Mouse (Mus musculus) gastrocnemius, postnatal 4 days (tissue): Measurements from ENCODE around the gene Arnt2. TPM values are rescaled to one million over a fixed set of nuclear protein-coding genes. Genes with fewer than 3 reads are reported as not detected.

Source experiments
- DNase-seq, 2 experiments: peaks; one replicate each; pipeline ENCODE4 v3.0.0; 2021 to 2022; ENCODE audit warnings: low spot score in 2 of 2, mixed read lengths in 2 of 2
- long read RNA-seq, 2 experiments: library from polyadenylated mRNA; stranded (forward); transcript quantifications; one replicate each; pipeline ENCODE4 v2.0.0; 2021
- total RNA-seq, 2 experiments: library from RNA; stranded (reverse); gene quantifications; 2 replicates each; pipeline ENCODE4 v1.2.3; 2021

The Arnt2 gene
- 1 to 10 TPM; 6.3 to 6.4 TPM for total RNA-seq
- long read RNA-seq, experiment 1, full-length matches to known transcripts = 1 of 9 reads
- long read RNA-seq, experiment 1, partial matches to known transcripts = 0 of 9 reads
- long read RNA-seq, experiment 1, other reads (novel, unspliced or antisense) = 8 of 9 reads
- long read RNA-seq, experiment 2, partial matches to known transcripts = 2 of 8 reads
- long read RNA-seq, experiment 2, other reads (novel, unspliced or antisense) = 6 of 8 reads

DNA sequence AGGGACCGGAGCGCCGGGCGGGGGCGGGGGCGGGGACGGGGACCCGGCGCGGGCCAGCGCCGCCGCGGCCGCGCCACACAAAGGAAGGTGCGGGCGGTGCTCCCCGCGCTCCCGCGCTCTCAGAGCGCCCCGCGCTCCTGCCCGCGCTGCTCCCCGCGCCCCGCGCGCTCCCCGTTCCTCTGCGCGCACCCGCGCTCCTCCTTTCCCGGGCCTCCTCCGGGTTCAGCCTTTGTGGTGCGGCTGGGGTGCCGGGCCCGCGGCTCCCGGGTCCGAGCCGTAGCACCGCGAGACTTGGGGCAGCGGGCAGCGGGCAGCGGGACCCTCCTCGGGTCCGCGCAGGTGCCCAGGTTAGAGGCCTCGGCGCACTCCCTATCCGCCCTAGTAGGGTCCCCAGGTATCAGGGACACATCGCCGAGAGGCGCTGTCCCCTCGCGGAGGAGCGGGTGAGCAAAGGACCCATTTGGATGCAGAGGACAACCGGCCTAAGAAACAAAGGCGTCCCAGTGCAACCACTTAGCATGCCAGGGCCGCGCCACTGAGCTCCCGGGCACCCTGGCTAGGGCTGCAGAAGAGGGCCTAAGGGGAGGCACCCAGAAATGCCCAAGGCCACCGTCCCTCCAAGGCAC is at the start of gene Arnt2:
Gene Arnt2, minus strand, starts transcription at position 281 of the 626 bp plus-strand sequence.
- DNase-seq = peak; percentile 19

DNA sequence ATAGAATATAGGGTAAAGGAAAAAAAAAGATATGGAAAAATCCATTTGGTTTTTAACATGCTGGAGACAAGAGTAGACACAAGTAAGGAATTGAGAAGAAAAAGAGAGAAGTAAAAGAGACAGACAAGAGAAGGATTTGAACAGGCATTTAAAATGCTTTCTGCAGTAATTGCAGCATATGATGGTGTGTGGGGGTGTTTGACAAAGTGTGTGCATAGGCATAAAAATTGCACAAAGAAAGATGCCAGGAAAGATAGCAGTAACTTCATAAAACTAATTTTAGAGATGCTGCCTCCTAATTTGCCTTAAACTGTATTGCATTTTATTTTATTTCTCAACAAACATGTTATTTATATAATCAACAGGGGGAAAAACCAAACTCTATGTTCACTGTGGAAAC is 41.7 kb upstream of the Arnt2 start:
- no peak for DNase-seq

DNA sequence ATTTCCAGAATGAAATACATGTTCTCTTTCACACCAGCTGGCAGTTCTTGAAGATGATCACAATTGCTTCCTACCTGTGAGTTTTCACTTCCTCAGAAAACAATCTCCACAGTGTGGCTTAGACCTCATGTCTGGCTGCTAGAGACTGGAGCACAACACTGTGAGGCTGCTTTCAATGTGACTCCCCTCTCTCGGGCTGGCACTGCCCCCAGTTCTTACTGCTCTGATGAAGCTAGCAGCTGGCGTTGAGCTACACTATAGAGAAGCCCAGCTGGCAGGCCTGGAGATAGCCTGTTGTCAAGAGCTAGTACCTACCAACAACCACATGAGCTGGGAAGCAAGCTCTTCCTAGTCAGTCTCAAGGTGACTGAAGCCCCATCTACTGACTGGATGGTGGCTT is 39.1 kb upstream of the Arnt2 start:
- DNase-seq = peak in 1 of 2 experiments; percentile 17

DNA sequence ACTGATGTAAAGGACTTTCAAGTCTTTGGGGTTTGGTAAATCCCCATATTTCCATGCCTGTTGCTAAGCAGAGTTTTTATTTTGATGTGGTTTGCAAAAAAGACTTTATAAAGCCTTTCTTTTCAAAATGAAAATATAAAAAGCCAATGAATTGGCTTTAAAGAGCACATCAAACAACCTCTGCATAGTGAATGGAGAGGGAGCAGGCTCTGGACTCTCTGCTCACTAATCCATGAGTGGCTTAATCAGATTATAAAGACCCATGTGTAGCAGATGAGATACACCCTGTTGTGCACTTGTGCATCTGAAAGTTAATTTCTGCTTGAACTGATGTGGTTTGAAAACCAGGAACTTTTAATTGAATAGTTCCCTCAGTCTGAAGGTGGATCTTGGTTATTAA is 38.5 kb upstream of the Arnt2 start:
- no peak for DNase-seq

DNA sequence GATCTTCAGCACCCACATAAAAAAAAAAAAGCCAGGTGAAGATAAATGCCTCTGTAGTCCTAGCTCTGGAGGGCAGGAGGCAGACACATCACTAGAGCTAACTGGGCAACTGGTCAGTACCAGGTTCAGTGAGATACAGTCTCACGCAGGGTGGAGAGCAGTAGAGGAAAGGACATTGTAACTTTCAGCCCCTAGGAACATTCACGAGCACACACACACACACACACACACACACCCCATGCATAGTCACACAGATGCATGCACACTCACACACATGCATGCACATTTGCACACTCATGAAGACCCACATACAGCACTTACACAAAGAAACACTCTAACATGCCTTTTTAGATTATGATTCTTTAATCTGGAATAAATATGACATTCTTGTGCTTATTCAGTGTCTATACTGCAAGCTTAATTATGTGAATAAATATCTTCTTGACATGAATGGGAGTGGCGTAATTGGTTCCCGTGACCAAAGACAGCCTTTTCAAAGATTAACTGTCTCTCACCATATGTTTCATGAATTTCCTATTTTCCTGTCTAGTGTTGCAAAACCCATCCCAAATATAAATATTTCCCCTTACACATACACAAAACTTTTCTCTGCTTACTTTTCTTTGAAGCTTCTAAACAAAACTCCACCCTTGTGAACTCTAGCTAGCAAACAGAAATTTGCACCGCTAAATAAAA is 37.9 kb upstream of the Arnt2 start:
- DNase-seq = no peak

DNA sequence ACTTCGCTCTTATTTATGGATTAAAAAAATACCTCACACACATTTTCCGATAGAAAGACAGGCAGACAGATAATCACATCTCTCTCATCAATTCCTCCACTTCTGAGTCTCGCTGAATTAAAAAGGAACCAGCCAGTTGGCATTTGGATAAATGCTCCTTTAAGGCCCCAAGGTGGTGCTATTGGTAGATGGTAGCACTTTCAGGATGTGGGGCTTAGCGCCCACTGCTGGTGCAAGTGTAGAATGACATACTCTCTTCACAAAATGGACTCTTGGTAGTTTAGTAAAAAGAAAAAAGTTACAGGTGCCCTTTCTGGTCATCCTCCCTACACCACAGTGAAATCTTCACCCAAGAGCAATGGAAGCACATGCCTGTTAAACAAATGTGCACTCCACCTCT is 37.1 kb upstream of the Arnt2 start:
- DNase-seq = peak in 1 of 2 experiments; percentile 9

DNA sequence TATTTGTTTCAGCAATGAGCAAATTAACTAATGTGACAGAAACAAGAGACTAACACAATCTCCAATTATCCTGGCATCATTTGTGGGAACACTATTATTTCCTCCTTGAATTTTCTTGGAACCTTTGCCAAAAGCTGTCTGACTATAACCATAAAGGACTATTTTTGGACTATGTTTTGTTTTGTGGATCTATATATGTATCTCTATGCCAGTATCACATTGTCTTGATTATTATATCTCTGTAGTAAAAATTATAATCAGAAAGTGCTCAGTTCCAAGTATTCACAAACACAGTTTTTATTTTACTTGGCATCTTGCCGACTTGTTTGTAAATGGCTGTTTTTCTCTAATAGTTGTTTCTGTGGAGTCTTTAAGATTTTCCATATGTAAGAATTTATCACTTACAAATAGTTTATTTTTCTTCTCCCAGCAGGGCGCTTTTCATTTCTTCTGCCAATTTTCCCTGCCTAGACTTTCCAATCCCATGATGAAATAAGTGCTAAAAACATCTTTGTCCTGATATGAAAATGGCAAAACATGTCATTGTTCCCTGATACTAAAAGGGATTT is 32.5 kb upstream of the Arnt2 start:
- DNase-seq = no peak

DNA sequence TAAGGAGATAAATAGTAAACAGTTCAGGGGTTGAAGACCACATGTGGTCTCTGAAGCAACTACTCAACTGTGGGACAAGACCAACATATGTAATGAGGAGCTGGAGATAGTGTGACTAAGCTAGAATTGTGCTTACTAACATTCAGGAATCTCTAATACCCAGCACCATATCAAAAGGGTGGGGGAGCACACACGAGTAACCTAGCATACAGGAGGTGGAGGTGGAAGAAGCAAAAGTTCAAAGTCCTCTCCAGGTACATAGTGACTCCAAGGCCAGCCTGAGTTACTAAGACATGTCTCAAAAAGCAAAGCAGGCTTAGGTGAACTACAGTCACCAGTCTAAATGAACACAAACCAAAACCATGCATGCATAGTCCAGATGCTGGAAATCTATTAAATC is 29.6 kb upstream of the Arnt2 start:
- DNase-seq = no peak

DNA sequence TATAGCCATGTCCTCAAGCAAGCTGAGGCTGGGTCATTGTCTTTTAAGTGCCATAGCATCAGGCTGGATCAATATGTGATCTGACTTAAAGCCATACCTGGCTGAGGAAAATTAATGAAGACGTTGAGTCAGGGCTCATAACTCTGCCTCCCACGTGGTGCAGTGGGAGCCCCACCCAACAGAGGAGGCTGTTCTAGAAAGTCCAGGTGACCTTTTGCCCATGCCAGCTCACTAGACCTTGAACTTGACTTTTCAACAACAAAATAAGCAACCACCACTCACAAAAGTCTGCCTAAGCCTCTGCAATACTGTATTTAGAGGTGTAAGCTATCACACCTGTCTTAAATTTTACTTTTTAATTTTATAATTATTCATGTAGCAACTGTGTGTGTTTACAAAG is 24.9 kb upstream of the Arnt2 start:
- no peak for DNase-seq

DNA sequence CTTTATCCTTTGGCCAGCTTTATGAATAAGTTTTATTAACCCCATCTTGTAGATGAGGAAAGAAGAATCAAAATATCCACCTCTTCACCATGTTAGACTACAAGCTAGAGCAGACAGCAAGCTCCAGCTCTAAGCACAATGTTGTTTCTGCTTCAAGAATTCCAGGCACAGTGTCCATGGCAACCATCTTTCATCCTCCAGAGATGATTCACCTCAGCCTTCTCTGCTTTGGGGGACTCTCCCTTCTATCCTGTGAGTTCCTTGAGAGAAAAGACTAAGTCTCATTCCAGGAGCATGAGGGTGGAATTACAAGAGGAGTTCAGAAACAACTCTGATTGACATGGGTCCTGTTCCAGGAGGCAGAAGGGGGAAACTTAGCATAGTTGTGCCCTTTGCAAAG is 22.2 kb upstream of the Arnt2 start:
- no peak for DNase-seq

DNA sequence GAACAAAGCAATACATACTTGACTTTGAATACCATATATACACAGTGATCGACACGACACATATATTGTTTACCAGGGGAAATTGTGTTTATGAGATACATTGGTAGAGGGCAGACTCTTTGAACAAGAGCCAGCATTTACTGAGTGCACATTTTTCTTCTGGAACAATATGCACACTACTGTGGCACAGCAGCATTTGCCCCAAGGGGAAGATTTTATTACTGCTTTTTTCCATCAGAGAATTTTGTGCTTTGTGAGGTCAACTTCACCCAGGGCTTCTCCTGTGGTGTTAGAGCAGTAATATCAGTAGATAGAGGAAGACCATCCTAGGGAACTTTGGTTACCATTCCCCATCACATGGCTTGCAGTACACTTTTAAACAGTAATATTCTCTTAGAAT is 17.2 kb upstream of the Arnt2 start:
- DNase-seq = no peak

DNA sequence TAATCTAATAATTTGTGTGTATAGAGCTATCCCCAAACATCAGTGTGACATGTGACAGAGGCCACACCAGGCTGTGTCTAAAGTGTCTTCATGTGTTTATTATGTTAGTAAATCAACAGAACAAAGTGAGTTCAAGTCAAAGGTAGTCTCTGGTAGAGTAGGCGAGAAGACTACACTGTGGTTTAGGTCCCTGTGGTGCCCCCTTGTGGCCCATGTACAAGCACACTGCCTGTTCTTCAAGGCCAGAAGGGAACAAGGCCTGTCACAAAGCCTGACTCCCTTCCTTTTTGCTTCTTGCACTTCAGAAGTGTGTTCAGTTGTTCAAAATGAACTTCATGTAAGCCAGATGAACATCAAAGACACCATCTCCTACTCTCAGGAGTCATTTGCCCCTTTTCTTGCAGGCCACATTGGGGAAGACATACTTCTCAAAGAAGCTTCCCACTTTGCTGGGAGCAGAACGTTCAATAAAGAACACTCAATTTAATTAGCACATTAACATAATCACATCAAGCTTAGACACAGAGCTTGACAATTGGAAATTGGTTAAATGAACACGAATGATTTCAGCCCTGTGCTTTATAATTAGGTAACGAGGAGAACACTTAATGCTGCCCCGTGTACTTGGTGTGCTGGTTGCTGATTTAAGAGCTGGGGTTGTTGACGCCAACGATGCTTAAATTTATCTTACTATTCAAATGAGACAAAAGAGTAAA is 14.9 kb upstream of the Arnt2 start:
- no peak for DNase-seq

DNA sequence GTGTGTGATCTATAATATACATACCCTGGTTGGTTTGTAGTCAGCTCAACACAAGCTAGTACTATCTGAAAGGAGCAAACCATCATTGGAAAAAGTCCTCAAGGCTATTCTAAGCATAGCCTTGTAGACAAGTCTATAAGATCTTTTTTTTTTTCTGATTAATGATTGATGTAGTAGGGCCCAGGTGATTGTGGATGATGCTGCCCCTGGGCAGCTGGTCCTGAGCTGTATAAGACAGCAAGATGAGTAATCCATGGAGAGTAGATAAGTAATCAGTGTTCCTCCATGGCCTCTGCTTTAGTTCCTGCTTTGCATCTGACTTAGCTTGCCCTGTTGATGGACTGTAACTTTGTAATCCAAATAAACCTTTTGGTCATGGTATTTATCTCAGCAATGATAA is 11.8 kb upstream of the Arnt2 start:
- no peak for DNase-seq

DNA sequence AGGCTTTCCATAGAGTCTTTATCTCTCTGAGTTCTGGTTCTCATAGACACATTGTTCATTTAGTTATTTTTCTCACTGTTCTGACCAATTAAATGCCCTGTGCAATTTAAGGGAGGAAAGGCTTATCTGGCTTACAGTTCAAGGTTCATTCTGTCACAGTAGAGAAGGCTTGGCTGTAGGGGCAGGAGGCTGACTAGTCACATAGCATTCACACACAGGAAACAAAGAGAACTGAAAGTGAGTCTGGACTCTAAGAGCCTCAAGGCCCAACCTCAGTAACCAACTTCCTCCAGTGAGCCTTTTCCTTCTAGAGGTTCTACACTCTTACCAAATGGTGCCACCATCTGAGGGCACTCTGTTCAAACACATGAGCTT is 11.3 kb upstream of the Arnt2 start:
- DNase-seq = no peak

DNA sequence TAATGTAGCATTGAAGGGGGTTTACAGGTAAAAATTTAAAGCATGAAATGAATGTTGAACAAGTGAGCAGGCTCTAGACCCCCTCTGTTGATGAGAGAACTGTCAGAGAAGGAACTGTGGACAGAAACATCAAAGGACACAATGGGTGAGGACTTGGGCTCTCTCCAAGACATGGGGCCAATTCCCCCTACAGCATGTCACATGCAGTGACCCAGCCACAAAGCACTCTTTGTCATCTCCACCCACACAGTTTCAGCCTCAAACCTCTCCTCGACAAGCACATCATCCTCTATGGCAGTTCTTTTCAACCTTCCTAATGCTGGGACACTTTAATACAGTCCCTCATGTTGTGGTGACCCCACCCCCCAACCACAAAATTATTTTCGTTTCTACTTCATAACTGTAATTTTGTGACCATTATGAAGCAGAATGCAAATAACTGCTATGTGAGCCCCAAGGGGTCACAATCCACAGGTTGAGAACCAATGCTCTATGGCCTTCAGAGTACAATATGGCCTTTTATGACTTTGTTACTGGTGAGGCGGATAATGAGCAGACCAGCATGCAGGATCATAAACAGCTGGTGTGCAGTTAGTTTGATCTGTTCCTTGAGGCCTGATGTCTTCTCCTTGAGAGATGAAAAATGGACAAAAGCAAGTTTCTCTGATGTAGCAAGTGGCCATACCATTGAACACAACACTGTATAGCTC is 10.8 kb upstream of the Arnt2 start:
- no peak for DNase-seq

DNA sequence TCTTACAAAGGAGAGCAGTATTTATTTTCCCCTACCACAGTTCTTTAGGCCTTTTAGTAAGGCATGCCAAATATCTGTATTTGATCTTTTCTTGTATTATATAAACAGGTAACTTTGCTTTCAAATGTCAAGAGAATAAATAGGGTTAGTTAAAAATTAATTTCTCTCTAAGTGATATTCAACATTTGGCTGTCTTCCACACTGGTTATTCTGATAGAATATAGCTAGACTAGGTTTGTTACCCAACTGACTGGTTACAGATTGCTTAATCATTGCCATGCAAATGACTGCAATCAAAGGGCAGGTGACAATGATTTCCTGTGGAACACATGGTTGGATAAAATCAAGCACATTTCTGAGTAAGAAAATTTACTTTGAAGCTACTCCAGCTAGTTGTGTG is 7.5 kb upstream of the Arnt2 start:
- DNase-seq = no peak

DNA sequence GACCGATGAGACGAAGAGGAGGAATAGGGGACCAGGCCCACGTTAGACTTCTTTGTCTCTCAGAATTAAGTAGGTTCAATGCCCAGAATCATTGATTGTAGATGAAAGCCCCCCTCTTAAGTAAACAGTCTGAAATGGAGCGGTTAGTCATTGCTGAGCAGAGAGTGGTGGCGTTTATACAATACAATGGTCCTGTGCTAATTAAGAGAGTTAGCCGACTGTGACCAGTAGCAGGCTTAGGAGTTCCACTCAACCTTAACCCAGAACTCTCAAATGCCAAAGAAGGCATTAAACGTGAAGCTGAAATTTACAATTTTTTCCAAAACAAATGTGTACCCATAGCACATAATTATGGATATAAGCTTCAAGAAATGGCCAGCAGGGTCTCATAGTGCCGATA is 2.6 kb upstream of the Arnt2 start:
- DNase-seq = no peak

DNA sequence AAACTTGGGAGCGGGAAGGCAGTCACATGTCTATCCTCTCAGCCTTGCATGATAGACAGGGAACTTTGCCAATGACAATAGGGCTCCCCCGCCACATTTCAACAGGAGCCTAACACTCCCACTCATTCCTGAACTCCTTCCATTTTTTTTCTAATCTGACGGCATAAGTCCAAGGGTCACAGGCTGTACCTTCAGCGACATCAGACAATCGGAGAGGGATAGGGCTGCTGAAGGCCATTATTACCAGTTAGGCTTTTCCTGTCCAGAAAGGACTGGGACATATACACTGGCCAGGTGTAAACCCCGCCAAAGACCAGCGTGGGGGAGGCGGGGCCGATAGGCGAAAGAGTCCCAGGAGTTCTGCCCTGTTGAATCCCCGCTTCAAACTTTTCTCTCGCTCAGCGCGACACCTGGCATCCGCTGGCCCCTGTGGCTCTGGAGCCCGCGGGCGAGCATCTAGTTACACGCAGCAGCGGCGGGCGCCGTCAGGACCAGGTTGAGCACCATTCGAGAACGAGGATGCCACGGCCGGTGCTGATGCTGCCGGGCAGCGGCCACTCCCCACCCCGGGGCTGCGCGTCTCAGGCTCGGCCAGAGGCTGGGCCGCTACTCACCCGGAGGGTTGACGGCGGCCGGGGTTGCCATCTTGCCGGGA is 608 bp downstream of the Arnt2 start:
- peak; percentile 21 to 24 for DNase-seq

DNA sequence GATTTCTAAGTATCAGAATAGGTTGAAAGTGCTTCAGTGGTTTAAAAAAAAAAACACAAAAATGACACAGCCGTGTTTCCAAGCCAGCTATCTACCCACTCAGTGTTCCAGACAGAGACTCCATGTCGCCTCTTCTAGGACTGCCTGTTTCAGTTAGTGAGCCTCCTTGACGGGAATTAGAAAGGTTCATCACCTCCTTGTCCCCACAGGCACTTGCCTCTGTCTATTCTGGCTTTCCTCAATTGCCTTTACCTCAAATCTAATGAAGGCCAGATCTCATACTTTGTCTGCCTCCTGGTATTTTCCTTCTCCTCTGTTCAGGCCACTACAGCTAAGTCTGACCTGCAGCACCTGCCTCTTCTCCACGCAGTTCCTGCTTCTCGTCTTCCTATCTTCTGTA is 1.7 kb downstream of the Arnt2 start:
- DNase-seq = no peak

DNA sequence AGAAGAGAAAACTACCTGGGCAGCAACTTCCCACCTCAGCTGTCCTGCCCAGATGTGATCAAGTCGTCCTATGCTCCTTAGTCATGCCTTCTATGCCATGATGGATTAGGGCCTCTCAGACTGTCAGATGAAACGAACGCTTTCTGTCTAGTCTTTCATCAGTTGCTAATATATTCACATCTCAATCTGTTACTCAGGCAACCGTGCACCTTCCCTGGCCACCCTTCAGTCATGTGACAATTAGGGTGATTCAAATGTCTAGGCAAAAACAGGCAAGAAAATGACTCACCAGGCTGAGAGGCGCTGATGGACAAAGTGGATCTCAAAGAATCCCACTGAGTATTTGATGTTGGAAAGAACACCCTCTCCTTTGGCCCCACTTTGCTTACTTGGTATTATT is 6.6 kb downstream of the Arnt2 start:
- DNase-seq = no peak
